ENCODE assay signal across 19 mouse cellular contexts in the genomic region with DNA sequence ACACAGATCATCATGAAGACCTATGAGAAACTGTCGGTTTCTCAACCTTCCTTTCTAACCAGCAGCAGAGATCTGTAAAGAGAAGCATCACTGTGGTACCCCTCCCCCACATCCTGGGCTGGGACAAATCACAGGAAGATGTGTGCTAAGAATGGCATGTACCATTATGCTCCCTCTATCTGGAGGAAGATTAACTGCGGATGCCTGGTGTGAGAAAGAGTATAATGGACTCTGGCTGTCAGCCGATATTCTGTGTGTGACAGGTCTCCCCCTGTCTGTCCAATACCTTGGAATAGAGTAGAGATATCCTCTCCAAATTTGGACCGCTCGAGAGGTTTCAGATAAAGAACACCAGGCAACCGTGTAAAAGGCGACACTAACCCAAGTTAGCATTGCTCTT.
DNase-seq lines count a peak whose midpoint lies in the region; ATAC-seq lines count a peak whose summit lies in the region.
"Had no signal": no experiment of that assay in that cellular context is flagged by ENCODE, and none has a peak within 500 bp of the region (broad histone marks: within the 10 kb centered on the region; RNA-seq: fewer than 3 reads in every experiment).

No protein-coding gene starts in this region.

- peak; percentile 59; the same call in 1 of the 2 replicates for ATAC-seq in heart, embryonic 14.5 days (ENCODE audit: insufficient number of reproducible peaks, insufficient read depth, low FRiP score, low read depth)
- ATAC-seq: activated CD4-positive, CD25-positive, alpha-beta regulatory T cell, adult 4 months; forebrain, embryonic 15.5 days; intestine, embryonic 15.5 days; Patski had no signal

- no peak overlapping the region for H3K4me2 ChIP-seq in heart, embryonic 14.5 days (ENCODE audit: low read length)
- H3K4me2 ChIP-seq: embryonic facial prominence, embryonic 12.5 days; forebrain, embryonic 15.5 days; hindbrain, embryonic 14.5 days; intestine, embryonic 15.5 days had no signal

- no peaks in the 10 kb centered on the region for H3K27me3 ChIP-seq in heart, embryonic 10.5 days (ENCODE audit: insufficient read depth, poor library complexity, severe bottlenecking)
- no peaks in the 10 kb centered on the region for H3K27me3 ChIP-seq in heart, embryonic 14.5 days (ENCODE audit: control insufficient read depth, insufficient read depth, low read length)
- H3K27me3 ChIP-seq: embryonic facial prominence, embryonic 12.5 days; forebrain, embryonic 15.5 days; intestine, embryonic 15.5 days had no signal

- 25% methylated on average over 7 of the region's 7 CpGs for WGBS in heart, embryonic 10.5 days
- WGBS in heart, embryonic 14.5 days, result 15% methylated on average over 7 of the region's 7 CpGs

- H3K4me3 ChIP-seq in heart, embryonic 10.5 days, result no peak overlapping the region
- H3K4me3 ChIP-seq in heart, embryonic 14.5 days (ENCODE audit: control insufficient read depth in 1 of 2, insufficient read depth in 1 of 2, low read depth in 1 of 2, low read length in 2 of 2), result no peak overlapping the region
- H3K4me3 ChIP-seq: embryonic facial prominence, embryonic 12.5 days; forebrain, embryonic 15.5 days; hindbrain, embryonic 10.5 days; intestine, embryonic 15.5 days had no signal

- no peak overlapping the region for H3K9ac ChIP-seq in heart, embryonic 14.5 days (ENCODE audit: low read length)
- H3K9ac ChIP-seq: embryonic facial prominence, embryonic 12.5 days; forebrain, embryonic 15.5 days; hindbrain, embryonic 14.5 days; intestine, embryonic 15.5 days had no signal

- peaks cover 12% of the 10 kb centered on the region for H3K4me1 ChIP-seq in heart, embryonic 10.5 days
- H3K4me1 ChIP-seq in heart, embryonic 14.5 days (ENCODE audit: control insufficient read depth in 2 of 2, insufficient read depth in 2 of 2, low read length in 2 of 2), result peaks cover 9% of the 10 kb centered on the region in 2 experiments; a peak in 2 of 4 replicates
- H3K4me1 ChIP-seq: embryonic facial prominence, embryonic 12.5 days; hindbrain, embryonic 10.5 days; intestine, embryonic 15.5 days had no signal

- no peaks in the 10 kb centered on the region for H3K36me3 ChIP-seq in heart, embryonic 10.5 days
- H3K36me3 ChIP-seq in heart, embryonic 14.5 days (ENCODE audit: control insufficient read depth, insufficient read depth, low read length), result no peaks in the 10 kb centered on the region
- H3K36me3 ChIP-seq: embryonic facial prominence, embryonic 12.5 days; forebrain, embryonic 15.5 days; hindbrain, embryonic 10.5 days; intestine, embryonic 15.5 days had no signal

- H3K27ac ChIP-seq in heart, embryonic 10.5 days, result peak overlapping the region; percentile 42; the same call in 1 of the 2 replicates
- 0 out of 4 replicates have a peak overlapping the region, but pooled peaks of 1 of the 2 experiments have one; percentile 14 for H3K27ac ChIP-seq in heart, embryonic 14.5 days (replicated peaks in 1 of 2; ENCODE audit: control insufficient read depth in 1 of 2, insufficient read depth in 1 of 2, low read depth in 2 of 2, low read length in 2 of 2)
- H3K27ac ChIP-seq: embryonic facial prominence, embryonic 12.5 days; forebrain, embryonic 15.5 days; hindbrain, embryonic 10.5 days; hindbrain, embryonic 14.5 days; intestine, embryonic 15.5 days had no signal

- DNase-seq in heart, embryonic 10.5 days (ENCODE audit: low spot score), result no peak
- no peak for DNase-seq in heart, postnatal 4 days
- DNase-seq in heart, postnatal 25 days (ENCODE audit: low spot score), result no peak
- DNase-seq in NIH3T3 (ENCODE audit: low read depth), result peak; percentile 8
- DNase-seq in naive thymus-derived CD4-positive, alpha-beta T cell, adult 2 months (ENCODE audit: low read depth), result peak; percentile 2
- DNase-seq in cerebellum, adult 11-12 months, result no peak
- DNase-seq: adrenal gland, postnatal 14 days; cerebellum, adult 2 months; embryo, embryonic 11 days; gastrocnemius, postnatal 36 days; kidney, adult 18-20 months had no signal

- intact Hi-C loops in heart, postnatal 25 days (cut with DNase I), result no loop called here

- H3K9me3 ChIP-seq in heart, embryonic 10.5 days, result no peaks in the 10 kb centered on the region
- H3K9me3 ChIP-seq in heart, embryonic 14.5 days (ENCODE audit: control insufficient read depth, low read length), result no peaks in the 10 kb centered on the region
- H3K9me3 ChIP-seq: embryonic facial prominence, embryonic 12.5 days; forebrain, embryonic 15.5 days; hindbrain, embryonic 10.5 days; intestine, embryonic 15.5 days had no signal

Comparison
In these comparisons a context has a peak if more than half of its experiments do, and no peak if none do; other contexts are left out.
1. DNase-seq: peak in NIH3T3 (single experiment) and naive thymus-derived CD4-positive, alpha-beta T cell, adult 2 months (single experiment); none in heart, embryonic 10.5 days (single experiment), heart, postnatal 4 days (single experiment), heart, postnatal 25 days (single experiment) and cerebellum, adult 11-12 months (single experiment).